Mouse (Mus musculus) spleen, adult 18-20 months (tissue): ENCODE measurements around the gene Ctcf.

Experiments
- DNase-seq, 2 experiments: peaks; one replicate each; pipeline ENCODE4 v3.0.0; 2022; ENCODE audit warnings: mixed read lengths in 2 of 2

The Ctcf gene

GRCm38 (mm10) chr8:105702001-105702401, 65.6 kb downstream of the Ctcf start:
- no peak for DNase-seq

GRCm38 (mm10) chr8:105702731-105703415, 66.5 kb downstream of the Ctcf start:
- DNase-seq = no peak

GRCm38 (mm10) chr8:105704146-105704812, 67.9 kb downstream of the Ctcf start:
- no peak for DNase-seq

- no peak for DNase-seq
Observed at GRCm38 (mm10) chr8:105704955-105705354, 68.6 kb downstream of the Ctcf start.

- DNase-seq = no peak
Observed at GRCm38 (mm10) chr8:105706426-105706825, 70.1 kb downstream of the Ctcf start.

GRCm38 (mm10) chr8:105707498-105708403, 71.4 kb downstream of the Ctcf start, which contains the start of the genes 4933405L10Rik and Enkd1:
Gene 4933405L10Rik, plus strand, starts transcription at chr8:105707655.
Gene Enkd1, minus strand, starts transcription at chr8:105708210.
- DNase-seq = peak; percentile 64 to 74

- DNase-seq = no peak
Observed at GRCm38 (mm10) chr8:105708675-105709074, 72.3 kb downstream of the Ctcf start.

- DNase-seq = no peak
Observed at GRCm38 (mm10) chr8:105709317-105709716, 72.9 kb downstream of the Ctcf start.

GRCm38 (mm10) chr8:105712286-105712685, 75.9 kb downstream of the Ctcf start:
- DNase-seq = no peak

GRCm38 (mm10) chr8:105714139-105714538, 77.8 kb downstream of the Ctcf start:
- peak; percentile 67 to 83 for DNase-seq

GRCm38 (mm10) chr8:105715042-105715441, 78.7 kb downstream of the Ctcf start:
- DNase-seq = no peak

- no peak for DNase-seq
Observed at GRCm38 (mm10) chr8:105716302-105716945, 80.1 kb downstream of the Ctcf start.

- no peak for DNase-seq
Observed at GRCm38 (mm10) chr8:105719637-105720036, 83.3 kb downstream of the Ctcf start.

- no peak for DNase-seq
Observed at GRCm38 (mm10) chr8:105722861-105723260, 86.5 kb downstream of the Ctcf start.

- no peak for DNase-seq
Observed at GRCm38 (mm10) chr8:105725726-105726125, 89.4 kb downstream of the Ctcf start.

GRCm38 (mm10) chr8:105727397-105728124, 91.2 kb downstream of the Ctcf start:
- DNase-seq = no peak

- DNase-seq = no peak
Observed at GRCm38 (mm10) chr8:105732186-105732585, 95.8 kb downstream of the Ctcf start.
